Mouse (Mus musculus) neutrophil, adult 59 days (primary cell): ENCODE data around the gene Gm1043. TPM values are rescaled to one million over a fixed set of nuclear protein-coding genes. Genes with fewer than 3 reads are reported as not detected.

ENCODE experiments used
- total RNA-seq, 2 experiments: library from RNA; stranded (reverse); gene quantifications; 1 replicate in 1 of 2; 2 replicates in 1 of 2; pipeline ENCODE4 v1.2.4; 2023

Gm1043 gene
- total RNA-seq = under 1 TPM; 0.09 to 0.11 TPM

GRCm38 (mm10) chr5:37085241-37085640 is at the start of gene Gm1043:
Gene Gm1043, plus strand, starts transcription at chr5:37085370.

DNA sequence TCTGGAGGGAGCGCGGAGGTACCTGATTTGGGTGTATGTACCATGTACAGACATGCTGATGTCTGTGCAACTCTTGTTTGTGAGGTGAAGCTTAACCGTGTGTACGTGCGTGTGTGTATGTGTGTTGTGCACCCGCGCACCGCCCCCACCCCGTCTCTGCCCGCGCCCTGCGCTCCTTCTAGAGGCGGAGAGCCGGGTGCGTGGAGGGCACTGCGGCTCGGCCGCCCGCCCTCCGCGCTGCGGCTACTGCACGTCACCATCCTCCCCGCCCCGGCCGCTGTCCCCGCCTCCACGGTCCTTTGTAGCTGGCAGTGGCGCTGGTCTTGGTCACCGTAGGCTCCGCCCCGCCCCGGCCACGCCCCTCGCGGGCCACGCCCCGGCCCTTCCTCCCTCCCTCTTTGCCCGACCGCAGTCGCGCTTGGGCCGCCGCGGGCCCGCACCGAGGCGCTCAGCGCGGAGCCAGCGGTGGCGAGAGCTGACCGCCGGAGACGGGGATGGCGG is 156.5 kb downstream of the Gm1043 start, which contains the start of gene Crmp1:
Crmp1 (plus strand) TSS at position 290 of the 501 bp plus-strand sequence.

Other genes with a start within 250 kb of the Gm1043 start
- gene Ppp2r2c, start 216.9 kb upstream of the Gm1043 start, total RNA-seq = not detected
- 1 to 10 TPM; 4.5 to 5.2 TPM for gene Wfs1, start 96.2 kb upstream of the Gm1043 start, total RNA-seq
- gene Crmp1, start 156.6 kb downstream of the Gm1043 start, total RNA-seq = not detected